Mouse (Mus musculus): ENCODE data around the gene Btbd16. TPM values are rescaled to one million over a fixed set of nuclear protein-coding genes. Genes with fewer than 3 reads are reported as not detected.

The Btbd16 gene
- polyA plus RNA-seq (2015; fragmentation: Nextera tagmentation; extraction: Ambion mirVana): 0.15 and 0.22 TPM in 2 replicates

GRCm38 (mm10) chr7:130773914-130774630 is at the start of gene Btbd16:
TSS of gene Btbd16 (plus strand) at chr7:130774069.

GRCm38 (mm10) chr7:130865613-130866591 is 92.0 kb downstream of the Btbd16 start, which contains the start of gene Plekha1:
TSS of gene Plekha1 (plus strand) at chr7:130865756.

Other genes with a start within 250 kb of the Btbd16 start
- 73.5 and 75.2 TPM in 2 replicates for gene Nsmce4a, start 201.0 kb upstream of the Btbd16 start, polyA plus RNA-seq (2015; fragmentation: Nextera tagmentation; extraction: Ambion mirVana)
- 41.8 and 46.4 TPM in 2 replicates for gene Tacc2, start 196.6 kb upstream of the Btbd16 start, polyA plus RNA-seq (2015; fragmentation: Nextera tagmentation; extraction: Ambion mirVana)
- 40.6 and 44.2 TPM in 2 replicates for gene Plekha1, start 91.7 kb downstream of the Btbd16 start, polyA plus RNA-seq (2015; fragmentation: Nextera tagmentation; extraction: Ambion mirVana)
- 72.3 and 94.5 TPM in 2 replicates for gene Htra1, start 162.0 kb downstream of the Btbd16 start, polyA plus RNA-seq (2015; fragmentation: Nextera tagmentation; extraction: Ambion mirVana)

Measured in neural tube, postnatal 0 days (tissue).